Mouse (Mus musculus) hindbrain, embryonic 15.5 days (tissue): ENCODE measurements at regions not wholly inside any gene's neighbourhood (a gene's known extent, or its start where the extent isn't known, plus 50 kb on each side); places are given as distances from the start of the nearest gene placed in this dataset.

Experiments used
- ATAC-seq: fragments of 200-750 bp; cut with Nextera tagmentation; 2 replicates; pipeline ENCODE4 v1.8.0; 2017; ENCODE audit warnings: low read depth, moderate number of reproducible peaks, moderate TSS enrichment; ENCODE audit not compliant: low FRiP score
- H3K27ac ChIP-seq: fragments of 300-500 bp; sonication (generic); replicated peaks from 2 replicates; pipeline ENCODE4 v1.5.1; 2015; ENCODE audit warnings: mild to moderate bottlenecking, inconsistent platforms
- H3K27me3 ChIP-seq: fragments of 300-500 bp; sonication (generic); 2 replicates; pipeline ENCODE4 v1.6.1; 2015; ENCODE audit warnings: control low read depth, inconsistent platforms
- H3K36me3 ChIP-seq: fragments of 300-500 bp; sonication (generic); 2 replicates; pipeline ENCODE4 v1.6.1; 2015; ENCODE audit warnings: control low read depth, inconsistent platforms
- H3K4me1 ChIP-seq: fragments of 300-500 bp; sonication (generic); replicated peaks from 2 replicates; pipeline ENCODE4 v1.6.1; 2015; ENCODE audit warnings: control low read depth, inconsistent platforms
- H3K4me2 ChIP-seq: fragments of 300-500 bp; sonication (generic); 2 replicates; pipeline ENCODE4 v1.6.1; 2015; ENCODE audit warnings: moderate library complexity, mild to moderate bottlenecking, inconsistent platforms
- H3K4me3 ChIP-seq: fragments of 300-500 bp; sonication (generic); 2 replicates; pipeline ENCODE4 v1.5.1; 2015; ENCODE audit warnings: mild to moderate bottlenecking, inconsistent platforms
- H3K9ac ChIP-seq: fragments of 300-500 bp; sonication (generic); 2 replicates; pipeline ENCODE4 v1.6.1; 2015; ENCODE audit warnings: inconsistent platforms
- H3K9me3 ChIP-seq: fragments of 300-500 bp; sonication (generic); 2 replicates; pipeline ENCODE4 v1.6.1; 2016; ENCODE audit warnings: control low read depth, inconsistent platforms
- WGBS: fragments of 180-500 bp; shearing (Covaris S2); methylation state at CpG from one replicate; pipeline ENCODE4 v1.1.7; 2015; 5-methylcytosine and 5-hydroxymethylcytosine counted together

DNA sequence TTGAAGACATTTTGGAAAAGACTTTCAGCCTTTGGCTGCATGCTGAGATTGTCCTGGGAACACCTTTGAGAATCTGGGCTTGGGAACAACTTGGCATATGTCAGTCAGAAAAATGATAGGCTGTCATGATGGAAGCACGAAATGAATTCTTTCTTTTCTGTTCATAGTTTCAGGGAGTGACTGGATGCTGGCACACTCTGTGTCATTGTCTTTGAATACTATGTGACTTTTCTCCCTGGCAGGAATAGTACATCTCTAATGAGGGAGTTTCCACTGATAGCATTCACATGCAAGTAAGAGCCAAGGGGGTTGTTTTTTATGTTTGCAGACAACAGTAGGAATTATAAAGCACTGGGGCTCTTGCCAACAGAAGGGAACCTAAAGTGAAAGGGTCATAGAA, 177.9 kb downstream of the Rassf9 start:
- Histone ChIP-seq H3K27me3 (no peaks in the 10 kb centered on the region), H3K4me1 (no peaks in the 10 kb centered on the region), H3K36me3 (no peaks in the 10 kb centered on the region), H3K27ac (no peak overlapping the region), H3K9ac (no peak overlapping the region), H3K9me3 (no peaks in the 10 kb centered on the region), H3K4me3 (no peak overlapping the region), H3K4me2 (no peak overlapping the region)
- ATAC-seq: no peak
- WGBS: 40% methylated on average over 1 of the region's 1 CpGs

DNA sequence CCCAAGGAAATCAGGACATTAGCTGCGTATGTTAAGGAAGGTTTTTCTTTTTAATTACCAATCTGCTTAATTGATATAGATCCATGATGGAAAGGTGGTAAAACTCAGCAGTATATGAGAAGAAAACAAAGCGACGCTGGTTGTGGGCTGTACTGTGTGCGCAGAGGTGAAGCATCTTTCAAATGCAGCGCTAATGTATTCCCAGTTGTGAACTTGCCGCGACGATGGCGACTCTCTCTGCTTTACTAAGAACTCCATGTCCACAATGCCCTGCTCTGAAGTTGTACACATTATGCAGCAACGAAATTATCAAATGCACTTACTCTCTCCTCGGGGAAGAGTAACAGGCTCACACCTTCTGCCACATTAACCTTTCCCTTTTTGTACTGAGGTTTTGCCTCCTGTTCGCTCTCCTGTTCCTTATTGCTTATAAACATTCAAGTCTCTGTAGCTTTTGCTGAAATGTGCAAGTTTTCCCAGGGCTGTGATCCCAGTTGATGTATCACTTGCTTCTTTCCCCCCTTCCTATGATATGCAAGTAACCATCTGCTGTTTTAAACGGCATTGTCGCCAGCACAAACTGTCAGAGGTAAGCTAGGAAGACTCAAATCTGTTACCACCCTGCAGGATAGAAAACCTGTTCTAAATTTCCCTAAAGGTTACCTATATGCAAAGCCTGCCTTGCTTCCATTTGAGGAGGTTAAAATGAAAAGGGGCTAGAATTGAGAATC, 174.8 kb downstream of the Rassf9 start:
- Histone ChIP-seq H3K36me3 (no peaks in the 10 kb centered on the region), H3K9ac (no peak overlapping the region), H3K9me3 (no peaks in the 10 kb centered on the region), H3K27ac (no peak overlapping the region), H3K4me2 (peak overlapping the region; percentile 16), H3K27me3 (no peaks in the 10 kb centered on the region), H3K4me1 (no peaks in the 10 kb centered on the region), H3K4me3 (no peak overlapping the region)
- ATAC-seq: 0 out of 2 replicates have a peak, but pooled peaks have one; percentile 27
- WGBS: 74% methylated on average over 14 of the region's 14 CpGs

DNA sequence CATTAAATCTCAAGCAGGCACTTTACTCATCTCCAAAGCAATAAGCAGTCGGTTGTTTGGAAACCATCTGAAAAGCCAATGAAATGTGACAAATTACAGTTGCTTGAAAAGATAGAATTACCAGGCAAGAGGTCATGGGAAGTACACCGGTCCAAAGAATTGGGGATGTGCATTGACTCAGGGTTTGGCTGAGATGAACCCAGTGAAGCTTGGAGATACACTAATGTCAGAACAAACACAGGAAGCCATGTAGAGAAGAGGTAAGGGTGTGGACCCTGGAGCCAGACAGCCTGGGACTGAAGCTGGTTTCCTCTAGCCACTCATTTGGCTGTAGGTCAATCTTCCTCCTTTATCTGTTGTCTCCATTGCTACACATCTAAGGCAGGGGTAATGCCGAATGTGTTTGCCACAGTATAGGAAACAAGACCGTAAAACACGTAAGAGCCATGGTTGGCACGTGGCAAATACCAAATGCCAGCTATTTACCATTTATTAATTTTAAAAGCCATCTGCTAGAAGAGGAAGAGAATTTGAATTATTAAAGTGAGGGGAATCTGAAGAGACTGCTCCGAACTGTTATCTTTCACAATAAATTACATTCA, 173.9 kb downstream of the Rassf9 start:
- no peaks in the 10 kb centered on the region for H3K36me3 ChIP-seq
- no peak overlapping the region for H3K27ac ChIP-seq
- no peak overlapping the region for H3K9ac ChIP-seq
- H3K9me3 ChIP-seq: no peaks in the 10 kb centered on the region
- no peaks in the 10 kb centered on the region for H3K27me3 ChIP-seq
- WGBS: 73% methylated on average over 7 of the region's 7 CpGs
- H3K4me1 ChIP-seq: no peaks in the 10 kb centered on the region
- ATAC-seq: no peak
- H3K4me2 ChIP-seq: no peak overlapping the region
- H3K4me3 ChIP-seq: no peak overlapping the region

DNA sequence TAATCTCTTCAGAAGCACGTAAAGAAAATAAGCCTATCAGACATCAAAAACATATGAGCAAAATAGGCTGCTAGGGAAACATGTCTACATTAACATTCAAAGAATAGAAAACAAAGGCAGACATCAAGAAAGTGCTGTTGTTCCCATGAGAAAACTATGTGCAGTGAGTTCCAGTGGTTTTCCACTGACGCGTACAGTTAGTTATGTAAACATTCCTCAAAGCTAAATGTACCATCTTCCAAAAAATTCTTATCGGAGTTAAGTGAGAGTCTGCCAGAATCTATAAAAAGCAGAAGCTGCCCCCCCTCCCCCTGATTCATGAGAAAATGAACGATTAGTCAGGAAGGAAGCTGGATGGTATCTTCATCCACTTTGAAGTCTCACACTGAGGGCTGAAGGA, 155.3 kb downstream of the Rassf9 start:
- no peak overlapping the region for H3K4me3 ChIP-seq
- H3K4me2 ChIP-seq: no peak overlapping the region
- WGBS: 83% methylated on average over 5 of the region's 5 CpGs
- no peaks in the 10 kb centered on the region for H3K36me3 ChIP-seq
- H3K4me1 ChIP-seq: no peaks in the 10 kb centered on the region
- no peak overlapping the region for H3K9ac ChIP-seq
- no peak overlapping the region for H3K27ac ChIP-seq
- ATAC-seq: no peak
- H3K9me3 ChIP-seq: no peaks in the 10 kb centered on the region
- H3K27me3 ChIP-seq: no peaks in the 10 kb centered on the region

DNA sequence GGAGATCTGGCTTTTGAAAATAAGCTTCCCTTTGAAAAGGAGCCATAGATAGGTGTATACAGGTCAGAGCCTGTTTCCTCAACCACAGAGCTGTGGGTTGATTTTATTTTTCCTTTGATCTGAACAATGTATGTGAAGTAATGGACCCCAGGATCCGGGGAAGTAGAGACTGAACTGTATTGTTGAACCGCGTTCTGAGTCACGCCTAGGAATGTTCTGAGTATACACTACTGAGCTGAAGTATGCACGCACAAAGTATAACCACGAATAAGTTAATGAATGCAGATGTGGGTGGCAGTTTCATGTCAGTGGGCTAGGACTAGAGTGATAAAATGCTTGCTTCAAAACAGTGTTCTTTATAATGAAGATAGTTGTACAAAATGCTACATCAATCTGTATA, 147.7 kb downstream of the Rassf9 start:
- no peak overlapping the region for H3K4me2 ChIP-seq
- H3K9ac ChIP-seq: no peak overlapping the region
- no peak for ATAC-seq
- H3K27me3 ChIP-seq: no peaks in the 10 kb centered on the region
- H3K4me3 ChIP-seq: no peak overlapping the region
- H3K27ac ChIP-seq: no peak overlapping the region
- H3K4me1 ChIP-seq: no peaks in the 10 kb centered on the region
- no peaks in the 10 kb centered on the region for H3K36me3 ChIP-seq
- 81% methylated on average over 6 of the region's 6 CpGs for WGBS
- no peaks in the 10 kb centered on the region for H3K9me3 ChIP-seq

DNA sequence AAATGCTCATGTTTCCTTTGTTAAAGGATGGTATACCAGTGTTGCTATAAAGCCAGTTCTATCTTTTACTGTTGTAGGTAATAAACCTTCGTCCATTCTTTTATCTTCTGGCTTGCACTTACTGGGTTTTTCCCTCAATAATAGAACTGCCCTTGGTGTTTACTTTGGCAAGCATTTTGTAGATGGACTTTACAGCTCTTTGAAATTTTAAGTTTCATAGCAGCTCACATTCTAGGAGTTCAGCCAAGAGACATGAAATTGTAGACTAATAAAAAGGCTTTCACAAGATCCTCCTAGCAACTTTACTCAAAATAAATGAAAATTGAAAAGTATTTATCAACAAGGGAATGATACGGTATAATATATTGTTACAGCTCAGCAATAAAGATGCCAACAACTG, 124.5 kb downstream of the Rassf9 start:
- Histone ChIP-seq H3K36me3 (no peaks in the 10 kb centered on the region), H3K4me1 (no peaks in the 10 kb centered on the region), H3K9me3 (no peaks in the 10 kb centered on the region), H3K9ac (no peak overlapping the region), H3K4me2 (no peak overlapping the region), H3K4me3 (no peak overlapping the region), H3K27me3 (no peaks in the 10 kb centered on the region), H3K27ac (no peak overlapping the region)
- WGBS: 83% methylated on average over 2 of the region's 2 CpGs
- no peak for ATAC-seq

DNA sequence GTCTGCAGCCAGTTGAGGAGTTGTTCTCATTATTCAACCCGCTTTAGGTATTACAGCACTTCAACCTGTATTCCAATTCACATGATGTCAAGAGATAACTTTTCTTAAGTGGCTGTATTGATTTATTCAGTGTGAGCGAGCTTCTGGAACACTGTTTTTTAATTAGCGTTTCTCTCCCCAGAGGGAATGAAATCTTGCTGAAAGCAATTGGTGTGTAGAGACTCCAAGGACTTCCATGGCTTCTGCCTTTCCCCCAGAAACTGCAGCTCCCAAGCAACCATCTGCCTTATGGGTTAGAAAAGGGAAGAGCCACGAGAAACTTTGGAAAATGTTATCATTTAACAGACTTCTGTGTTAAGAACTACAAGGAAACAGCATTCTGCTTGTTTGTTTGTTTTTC, 121.4 kb downstream of the Rassf9 start:
- no peak overlapping the region for H3K27ac ChIP-seq
- H3K4me1 ChIP-seq: no peaks in the 10 kb centered on the region
- 71% methylated on average over 4 of the region's 4 CpGs for WGBS
- H3K4me2 ChIP-seq: no peak overlapping the region
- H3K27me3 ChIP-seq: no peaks in the 10 kb centered on the region
- H3K36me3 ChIP-seq: no peaks in the 10 kb centered on the region
- no peak for ATAC-seq
- no peak overlapping the region for H3K4me3 ChIP-seq
- no peak overlapping the region for H3K9ac ChIP-seq
- H3K9me3 ChIP-seq: no peaks in the 10 kb centered on the region

DNA sequence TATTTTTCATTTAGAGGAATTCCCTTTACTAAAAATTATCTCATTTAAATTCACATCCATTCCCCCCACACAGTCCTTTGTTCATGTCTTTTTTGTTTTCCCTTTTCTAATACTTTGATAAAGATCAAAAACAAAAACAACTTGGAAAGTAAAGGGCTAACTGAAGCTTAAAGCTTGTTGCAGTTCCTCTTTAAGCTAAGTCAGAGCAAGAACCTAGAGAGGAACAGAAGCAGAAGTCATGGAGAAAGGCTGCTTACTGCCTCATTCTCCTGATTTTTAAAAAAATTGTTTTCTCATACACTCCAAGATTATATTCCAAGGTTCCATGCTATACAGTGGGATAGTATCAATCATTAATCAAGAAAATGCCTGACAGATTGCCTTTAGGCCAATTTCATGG, 116.6 kb downstream of the Rassf9 start:
- no peaks in the 10 kb centered on the region for H3K9me3 ChIP-seq
- H3K4me3 ChIP-seq: no peak overlapping the region
- no peak overlapping the region for H3K27ac ChIP-seq
- H3K4me2 ChIP-seq: no peak overlapping the region
- no peaks in the 10 kb centered on the region for H3K36me3 ChIP-seq
- H3K9ac ChIP-seq: no peak overlapping the region
- no peaks in the 10 kb centered on the region for H3K4me1 ChIP-seq
- no peaks in the 10 kb centered on the region for H3K27me3 ChIP-seq
- ATAC-seq: no peak

DNA sequence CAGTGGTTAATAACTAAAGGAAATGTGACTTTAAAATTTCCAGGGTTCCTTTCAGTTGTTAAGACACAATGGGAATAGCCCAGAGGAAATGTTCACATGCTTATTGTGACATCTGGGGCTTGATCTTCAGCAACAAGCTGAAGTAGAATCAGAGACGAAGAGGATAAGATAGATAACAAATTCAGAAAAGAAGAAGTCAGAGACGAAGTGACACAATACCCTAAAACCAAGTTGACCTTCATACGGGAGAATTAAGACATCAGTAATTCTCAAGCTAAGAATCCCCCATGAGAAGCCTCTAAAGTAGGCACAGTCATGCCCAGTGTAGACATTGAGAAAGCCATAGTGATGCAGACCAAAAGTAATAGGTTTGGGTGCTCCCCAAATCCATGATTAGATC, 111.9 kb downstream of the Rassf9 start:
- Histone ChIP-seq H3K36me3 (no peaks in the 10 kb centered on the region), H3K4me2 (no peak overlapping the region), H3K9me3 (no peaks in the 10 kb centered on the region), H3K27me3 (no peaks in the 10 kb centered on the region), H3K9ac (no peak overlapping the region), H3K4me1 (no peaks in the 10 kb centered on the region), H3K27ac (no peak overlapping the region), H3K4me3 (no peak overlapping the region)
- WGBS: 82% methylated on average over 3 of the region's 3 CpGs
- ATAC-seq: no peak

DNA sequence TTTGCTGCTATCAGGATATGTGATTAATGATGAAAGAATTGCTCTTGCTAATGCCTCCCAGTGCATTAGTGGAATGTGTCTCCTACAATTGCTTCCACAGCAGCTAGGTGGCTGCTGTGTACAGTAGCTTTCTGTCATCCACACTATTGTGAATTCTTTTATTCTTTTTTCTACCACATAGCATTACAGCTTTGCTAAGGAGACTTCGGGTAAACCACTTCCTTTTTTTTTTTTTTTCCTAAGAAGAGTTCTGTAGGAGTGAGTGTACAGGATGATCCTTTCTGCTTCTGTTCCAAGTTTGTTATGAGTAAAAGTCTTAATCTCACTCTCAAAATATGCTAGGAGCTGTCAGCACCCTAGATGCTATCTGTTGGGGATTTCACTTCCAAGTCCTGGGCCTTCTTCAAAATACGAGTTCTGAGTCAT, 110.6 kb downstream of the Rassf9 start:
- H3K4me3 ChIP-seq: no peak overlapping the region
- no peaks in the 10 kb centered on the region for H3K36me3 ChIP-seq
- H3K4me2 ChIP-seq: no peak overlapping the region
- H3K27ac ChIP-seq: no peak overlapping the region
- no peak overlapping the region for H3K9ac ChIP-seq
- no peaks in the 10 kb centered on the region for H3K9me3 ChIP-seq
- 62% methylated on average over 2 of the region's 2 CpGs for WGBS
- H3K4me1 ChIP-seq: no peaks in the 10 kb centered on the region
- no peak for ATAC-seq
- H3K27me3 ChIP-seq: no peaks in the 10 kb centered on the region

DNA sequence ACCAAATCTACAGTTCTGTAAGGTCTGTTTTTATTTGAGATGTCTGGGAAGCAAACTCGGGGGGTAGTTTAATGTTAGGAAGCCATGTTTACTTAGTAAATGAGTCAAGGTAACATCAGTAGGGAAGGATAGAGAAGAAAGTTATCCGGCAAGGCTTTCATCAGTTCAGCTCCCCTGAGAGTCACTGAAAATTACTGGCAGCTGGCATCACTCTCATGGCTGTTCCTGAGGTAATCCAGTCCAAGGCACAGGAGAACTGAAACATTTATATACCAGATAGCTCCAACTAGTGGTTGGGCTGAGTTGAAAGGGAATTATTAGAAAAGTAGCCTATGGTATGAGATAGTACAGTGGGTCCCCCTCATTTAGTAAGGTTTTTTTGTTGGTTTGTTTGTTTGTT, 106.7 kb downstream of the Rassf9 start:
- Histone ChIP-seq H3K27me3 (no peaks in the 10 kb centered on the region), H3K9ac (no peak overlapping the region), H3K4me3 (no peak overlapping the region), H3K4me1 (no peaks in the 10 kb centered on the region), H3K27ac (no peak overlapping the region), H3K9me3 (no peaks in the 10 kb centered on the region), H3K36me3 (no peaks in the 10 kb centered on the region), H3K4me2 (no peak overlapping the region)
- 71% methylated on average over 2 of the region's 2 CpGs for WGBS
- no peak for ATAC-seq

DNA sequence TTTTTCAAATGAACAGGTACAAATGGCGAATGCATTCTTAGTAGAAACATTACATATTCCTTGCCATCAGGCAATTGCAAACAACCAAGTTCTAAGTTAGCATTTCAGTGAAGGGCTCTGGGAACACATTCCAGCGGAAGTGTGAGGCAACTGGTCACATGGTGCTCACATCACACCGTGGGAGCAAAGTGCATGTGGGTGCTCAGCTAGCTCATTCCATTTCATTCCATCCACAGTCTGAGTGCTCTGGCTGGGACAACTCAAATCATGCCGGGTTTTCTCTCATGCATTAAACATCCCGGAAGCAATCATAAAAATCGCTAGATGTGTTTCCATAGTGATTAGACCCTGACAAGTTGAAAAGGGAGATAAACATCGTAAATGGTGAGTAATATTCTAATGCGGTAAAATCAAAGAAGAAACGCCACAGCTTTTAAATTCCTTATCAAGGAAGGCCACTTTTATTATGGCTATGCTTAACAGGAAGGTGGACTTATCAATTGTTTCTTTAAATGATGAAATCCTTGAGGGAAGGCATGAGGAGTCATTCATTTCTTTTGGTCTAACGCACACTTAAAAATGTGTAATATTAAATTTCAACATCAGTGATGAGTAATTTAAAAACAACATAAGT, 104.1 kb downstream of the Rassf9 start:
- ATAC-seq: no peak
- Histone ChIP-seq H3K4me2 (no peak overlapping the region), H3K36me3 (no peaks in the 10 kb centered on the region), H3K4me3 (no peak overlapping the region), H3K27ac (no peak overlapping the region), H3K4me1 (no peaks in the 10 kb centered on the region), H3K9me3 (no peaks in the 10 kb centered on the region), H3K27me3 (no peaks in the 10 kb centered on the region), H3K9ac (no peak overlapping the region)
- 89% methylated on average over 10 of the region's 10 CpGs for WGBS
